Mouse (Mus musculus) limb, embryonic 12.5 days (tissue): ENCODE data around the gene D10Wsu102e. TPM values are rescaled to one million over a fixed set of nuclear protein-coding genes. Genes with fewer than 3 reads are reported as not detected.
A peak's percentile ranks its signal among the peaks of the same experiment; 100 is the strongest.
"Not testable (repeated sequence)": the region's sequence is repeated elsewhere in the genome, so short reads cannot be mapped to it uniquely, and the experiment has no call there.

ENCODE experiments used
- ATAC-seq: fragments of 200-750 bp; cut with Nextera tagmentation; 2 replicates; pipeline ENCODE4 v1.8.0; 2017; ENCODE audit warnings: low read depth, moderate TSS enrichment; ENCODE audit not compliant: insufficient number of reproducible peaks, insufficient read depth, low FRiP score, low TSS enrichment
- H3K27ac ChIP-seq: fragments of 300-500 bp; sonication (generic); 2 replicates; pipeline ENCODE4 v1.5.1; 2016; ENCODE audit warnings: mild to moderate bottlenecking, moderate library complexity
- H3K27me3 ChIP-seq: fragments of 300-500 bp; sonication (generic); 2 replicates; pipeline ENCODE4 v1.6.1; 2016; ENCODE audit warnings: mild to moderate bottlenecking, moderate library complexity
- H3K36me3 ChIP-seq: fragments of 300-500 bp; sonication (generic); 2 replicates; pipeline ENCODE4 v1.6.1; 2016; ENCODE audit warnings: mild to moderate bottlenecking, moderate library complexity
- H3K4me1 ChIP-seq: fragments of 300-500 bp; sonication (generic); replicated peaks from 2 replicates; pipeline ENCODE4 v1.6.1; 2016
- H3K4me2 ChIP-seq: fragments of 300-500 bp; sonication (generic); 2 replicates; pipeline ENCODE4 v1.6.1; 2016; ENCODE audit warnings: mild to moderate bottlenecking, moderate library complexity
- H3K4me3 ChIP-seq: fragments of 300-500 bp; sonication (generic); replicated peaks from 2 replicates; pipeline ENCODE4 v1.5.1; 2016; ENCODE audit warnings: mild to moderate bottlenecking
- H3K9ac ChIP-seq: fragments of 300-500 bp; sonication (generic); replicated peaks from 2 replicates; pipeline ENCODE4 v1.6.1; 2016; ENCODE audit warnings: mild to moderate bottlenecking, moderate library complexity
- H3K9me3 ChIP-seq: fragments of 300-500 bp; sonication (generic); 2 replicates; pipeline ENCODE4 v1.6.1; 2016; ENCODE audit warnings: mild to moderate bottlenecking, moderate library complexity
- WGBS: fragments of 180-500 bp; shearing (Covaris S2); methylation state at CpG from one replicate; pipeline ENCODE4 v1.1.7; 2016; 5-methylcytosine and 5-hydroxymethylcytosine counted together
- polyA plus RNA-seq: library from polyadenylated mRNA; unstranded; fragments of >200 nt; fragmentation: Nextera tagmentation; extraction: Ambion mirVana; gene quantifications from 2 replicates; pipeline ENCODE4 v1.2.1, GENCODE M21; 2016

The D10Wsu102e gene
- polyA plus RNA-seq, 1 experiment from 2014 or later, result 0.92 TPM

- WGBS, result 63% methylated on average over 8 of the region's 8 CpGs
- Histone ChIP-seq H3K27ac (no peak overlapping the region), H3K4me2 (no peak overlapping the region), H3K4me3 (no peak overlapping the region), H3K36me3 (no peaks in the 10 kb centered on the region), H3K4me1 (no peaks in the 10 kb centered on the region), H3K9ac (no peak overlapping the region), H3K9me3 (peaks cover 6% of the 10 kb centered on the region; the same call in 1 of the 2 replicates), H3K27me3 (no peaks in the 10 kb centered on the region)
- no peak for ATAC-seq
Measured at GRCm38 (mm10) chr10:83508962-83509660, 149.1 kb downstream of the D10Wsu102e start.

GRCm38 (mm10) chr10:83511304-83511703 is 151.3 kb downstream of the D10Wsu102e start:
- Histone ChIP-seq H3K4me3 (no peak overlapping the region), H3K9ac (no peak overlapping the region), H3K27ac (no peak overlapping the region), H3K36me3 (no peaks in the 10 kb centered on the region), H3K4me2 (no peak overlapping the region), H3K27me3 (no peaks in the 10 kb centered on the region), H3K9me3 (peaks cover 6% of the 10 kb centered on the region; the same call in 1 of the 2 replicates), H3K4me1 (no peaks in the 10 kb centered on the region)
- ATAC-seq, result no peak
- 82% methylated on average over 5 of the region's 5 CpGs for WGBS

GRCm38 (mm10) chr10:83513736-83514135 is 153.7 kb downstream of the D10Wsu102e start:
- ATAC-seq, result no peak
- H3K4me3 ChIP-seq, result no peak overlapping the region
- no peak overlapping the region for H3K9ac ChIP-seq
- no peak overlapping the region for H3K27ac ChIP-seq
- no peaks in the 10 kb centered on the region for H3K36me3 ChIP-seq
- WGBS, result 86% methylated on average over 8 of the region's 8 CpGs
- H3K4me2 ChIP-seq, result no peak overlapping the region
- no peaks in the 10 kb centered on the region for H3K4me1 ChIP-seq
- H3K9me3 ChIP-seq, result peaks cover 6% of the 10 kb centered on the region; the same call in 1 of the 2 replicates
- no peaks in the 10 kb centered on the region for H3K27me3 ChIP-seq

GRCm38 (mm10) chr10:83520990-83521389 is 161.0 kb downstream of the D10Wsu102e start:
- no peaks in the 10 kb centered on the region for H3K27me3 ChIP-seq
- H3K4me1 ChIP-seq, result no peaks in the 10 kb centered on the region
- H3K9me3 ChIP-seq, result no peaks in the 10 kb centered on the region
- WGBS, result 85% methylated on average over 4 of the region's 4 CpGs
- no peak overlapping the region for H3K4me2 ChIP-seq
- no peaks in the 10 kb centered on the region for H3K36me3 ChIP-seq
- no peak overlapping the region for H3K4me3 ChIP-seq
- ATAC-seq, result no peak
- H3K27ac ChIP-seq, result no peak overlapping the region
- H3K9ac ChIP-seq, result no peak overlapping the region

- H3K27me3 ChIP-seq, H3K27ac ChIP-seq: not testable (repeated sequence)
Measured at GRCm38 (mm10) chr10:83524238-83524637, 164.2 kb downstream of the D10Wsu102e start.

GRCm38 (mm10) chr10:83530384-83530967 is 170.5 kb downstream of the D10Wsu102e start:
- H3K9me3 ChIP-seq, result no peaks in the 10 kb centered on the region
- 85% methylated on average over 6 of the region's 6 CpGs for WGBS
- H3K36me3 ChIP-seq, result no peaks in the 10 kb centered on the region
- no peaks in the 10 kb centered on the region for H3K4me1 ChIP-seq
- no peak overlapping the region for H3K9ac ChIP-seq
- no peak overlapping the region for H3K4me2 ChIP-seq
- peaks cover 24% of the 10 kb centered on the region for H3K27me3 ChIP-seq
- ATAC-seq, result no peak
- no peak overlapping the region for H3K4me3 ChIP-seq
- H3K27ac ChIP-seq, result no peak overlapping the region

More at GRCm38 (mm10) chr10:83524238-83524637, 164.2 kb downstream of the D10Wsu102e start:
- H3K4me1 ChIP-seq, ATAC-seq, H3K4me3 ChIP-seq, H3K9ac ChIP-seq, H3K4me2 ChIP-seq, H3K36me3 ChIP-seq, H3K9me3 ChIP-seq: not testable (repeated sequence)

- Histone ChIP-seq H3K9ac (peak overlapping the region; percentile 61), H3K9me3 (no peaks in the 10 kb centered on the region), H3K4me2 (peak overlapping the region; percentile 97), H3K27me3 (peaks cover 27% of the 10 kb centered on the region), H3K27ac (no peak overlapping the region), H3K4me3 (peak overlapping the region; percentile 57), H3K36me3 (no peaks in the 10 kb centered on the region), H3K4me1 (no peaks in the 10 kb centered on the region)
- WGBS, result 5% methylated on average over 27 of the region's 27 CpGs
- peak; percentile 67 for ATAC-seq
Measured at GRCm38 (mm10) chr10:83533258-83533909, 173.4 kb downstream of the D10Wsu102e start.

GRCm38 (mm10) chr10:83533910-83534283 is 173.9 kb downstream of the D10Wsu102e start, which contains the start of gene Aldh1l2:
TSS of gene Aldh1l2 (minus strand) at chr10:83534140.
- Histone ChIP-seq H3K4me2 (peak within 1 kb of the TSS; percentile 97), H3K27me3 (peaks cover 27% of the 10 kb centered on the region), H3K36me3 (no peaks in the 10 kb centered on the region), H3K27ac (no peak within 1 kb of the TSS), H3K4me1 (no peaks in the 10 kb centered on the region), H3K9me3 (no peaks in the 10 kb centered on the region), H3K9ac (peak within 1 kb of the TSS; percentile 61), H3K4me3 (peak within 1 kb of the TSS; percentile 57)
- under 1% methylated on average over 21 of the region's 21 CpGs for WGBS
- peak; percentile 90 for ATAC-seq

- no peak overlapping the region for H3K4me2 ChIP-seq
- no peak overlapping the region for H3K27ac ChIP-seq
- 15% methylated on average over 1 of the region's 1 CpGs for WGBS
- no peaks in the 10 kb centered on the region for H3K4me1 ChIP-seq
- H3K27me3 ChIP-seq, result peaks cover 27% of the 10 kb centered on the region
- H3K4me3 ChIP-seq, result no peak overlapping the region
- no peaks in the 10 kb centered on the region for H3K9me3 ChIP-seq
- H3K36me3 ChIP-seq, result no peaks in the 10 kb centered on the region
- ATAC-seq, result no peak
- H3K9ac ChIP-seq, result no peak overlapping the region
Measured at GRCm38 (mm10) chr10:83536436-83536835, 176.4 kb downstream of the D10Wsu102e start.
